Mouse (Mus musculus): ENCODE results near the gene Ublcp1.
"Not testable (repeated sequence)": the region's sequence is repeated elsewhere in the genome, so short reads cannot be mapped to it uniquely, and the experiment has no call there.

The Ublcp1 gene

DNA sequence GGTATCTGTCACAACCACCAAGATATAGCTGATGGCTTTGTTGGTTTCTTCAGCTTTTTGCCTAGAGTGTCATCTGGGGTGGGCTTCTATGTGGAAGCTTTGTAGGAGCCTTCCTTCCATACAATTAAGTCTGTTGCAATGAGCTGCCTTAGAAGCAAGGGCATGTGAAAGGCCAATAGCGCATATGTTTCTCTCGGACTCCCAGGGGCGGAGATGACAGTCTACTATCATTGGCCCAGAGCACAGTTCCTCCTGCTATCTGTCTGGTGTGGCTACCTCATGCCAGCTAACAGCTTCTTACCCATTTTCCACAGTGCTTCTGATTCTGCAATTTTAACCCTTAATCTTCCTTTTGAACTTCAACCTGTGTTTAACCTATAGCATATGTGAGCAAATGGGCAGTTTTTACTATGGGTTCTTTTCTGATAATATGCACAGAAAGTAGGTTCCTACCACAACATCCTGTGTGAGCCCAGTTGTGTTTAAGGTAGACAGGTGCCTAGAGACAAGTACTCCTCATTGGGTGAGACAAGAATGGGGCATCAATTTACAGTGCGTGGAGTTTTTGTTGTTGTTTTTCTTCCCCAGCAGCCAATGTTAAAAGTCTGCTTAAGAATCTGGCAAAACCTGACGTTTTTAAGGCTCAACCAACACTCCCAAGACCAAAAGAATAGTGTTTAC, 24.5 kb upstream of the Ublcp1 start:
- no peak for DNase-seq (ENCODE audit: low spot score in 2 of 2)

DNA sequence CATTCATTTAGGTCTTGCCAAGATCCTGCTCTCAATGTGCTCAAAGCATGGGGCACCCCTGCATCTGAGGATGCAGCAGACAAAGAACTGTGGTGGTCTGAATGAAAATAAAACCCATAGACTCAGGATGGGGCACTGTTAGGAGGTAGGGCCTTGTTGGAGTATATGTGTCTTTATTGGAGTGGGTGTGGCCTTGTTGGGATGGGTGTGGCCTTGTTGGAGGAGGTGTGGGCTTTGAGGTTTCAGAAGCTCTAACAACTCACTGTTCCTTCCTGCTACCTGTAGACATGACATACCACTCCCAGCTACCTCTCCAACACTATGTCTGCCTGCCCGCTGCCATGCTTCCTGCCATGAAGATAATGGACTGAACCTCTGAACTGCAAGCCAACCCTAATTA, 18.8 kb upstream of the Ublcp1 start:
- no peak for DNase-seq (ENCODE audit: low spot score in 2 of 2)

DNA sequence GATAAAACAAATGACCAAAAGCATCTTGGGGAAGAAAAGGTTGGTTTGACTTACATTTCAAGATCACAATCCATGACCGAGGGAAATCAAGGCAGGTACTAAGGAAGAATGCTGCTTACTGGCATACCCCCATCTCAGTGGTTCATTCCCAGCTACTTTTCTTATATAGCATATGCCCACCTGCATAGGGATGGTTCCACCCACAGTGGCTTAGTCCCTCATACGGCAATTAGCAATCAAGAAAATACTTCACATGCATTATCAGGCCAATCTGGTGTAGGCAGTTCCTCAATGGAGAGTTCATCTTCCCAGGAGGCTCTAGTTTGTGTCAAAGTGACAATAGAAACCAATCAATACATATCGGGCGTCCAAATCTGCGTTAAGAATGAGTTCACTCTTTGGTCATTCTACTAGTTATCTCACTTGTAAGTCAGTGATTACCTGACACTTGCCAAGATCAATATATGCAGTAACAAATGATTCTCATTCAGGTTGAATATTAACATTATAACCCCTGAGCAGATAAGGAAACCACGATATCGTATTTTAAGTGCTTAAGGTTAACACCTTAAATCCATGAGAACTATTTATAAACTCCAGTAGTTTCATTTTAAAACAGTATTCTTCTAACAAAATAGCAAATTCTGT, 14.9 kb upstream of the Ublcp1 start:
- DNase-seq (ENCODE audit: low spot score in 2 of 2) = no peak

DNA sequence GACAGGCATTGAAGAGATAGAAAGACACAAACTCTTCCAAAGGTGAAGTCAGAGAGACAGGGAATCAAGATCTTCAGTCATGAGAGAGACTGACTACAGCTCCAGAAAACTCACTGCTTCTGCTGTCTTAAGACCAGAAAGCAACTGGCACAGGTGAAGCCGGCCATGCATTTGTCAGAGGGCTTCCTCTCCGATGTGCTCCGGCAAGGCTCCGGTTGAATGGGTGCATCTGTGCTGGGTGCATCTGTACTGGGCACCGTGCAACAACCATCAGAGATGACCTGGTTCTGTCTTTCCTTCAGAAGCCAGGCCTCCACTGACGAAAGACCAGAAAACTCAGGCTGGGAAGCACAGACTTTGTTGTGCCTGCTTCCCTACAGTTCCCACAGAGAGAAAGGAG, 9.9 kb upstream of the Ublcp1 start:
- DNase-seq (ENCODE audit: low spot score in 2 of 2) = no peak

DNA sequence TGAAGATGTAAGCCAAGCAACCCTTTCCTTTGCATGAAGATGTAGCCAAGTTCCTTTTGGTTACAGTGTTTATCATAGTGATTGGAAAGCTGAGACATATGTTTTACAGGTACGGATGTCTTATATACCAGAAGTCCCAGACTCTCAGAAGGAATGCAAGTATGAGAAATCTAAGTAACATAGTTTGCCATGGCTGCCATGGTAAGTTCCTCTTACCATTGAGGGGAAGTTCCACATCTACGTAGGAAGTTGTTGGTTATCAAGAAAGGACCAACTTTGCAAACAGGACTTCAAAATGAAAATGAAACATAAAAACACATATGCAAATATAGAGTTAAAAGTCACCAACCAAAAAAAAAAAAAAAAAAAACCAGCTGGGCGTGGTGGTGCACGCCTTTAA, 8.1 kb upstream of the Ublcp1 start:
- DNase-seq (ENCODE audit: low spot score in 2 of 2) = no peak

DNA sequence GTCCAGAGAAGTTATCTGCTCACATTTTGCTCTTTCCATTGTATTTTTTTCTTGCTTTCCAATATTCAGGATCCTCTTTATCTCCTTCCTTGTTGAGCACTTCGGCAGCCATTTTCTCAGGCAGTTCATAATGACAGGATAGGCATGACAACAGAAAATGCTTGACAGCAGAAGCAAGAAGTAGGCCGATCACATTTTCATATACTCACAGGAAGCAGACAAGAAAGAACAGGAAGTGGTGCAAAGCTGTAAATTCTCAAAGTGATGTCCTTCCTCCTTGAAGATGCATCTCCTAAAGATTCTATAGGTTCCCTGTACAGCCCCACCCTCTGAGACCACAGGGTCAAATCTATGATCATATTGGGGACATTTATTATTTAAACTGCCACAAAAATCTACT, 6.1 kb upstream of the Ublcp1 start:
- no peak for DNase-seq (ENCODE audit: low spot score in 2 of 2)

DNA sequence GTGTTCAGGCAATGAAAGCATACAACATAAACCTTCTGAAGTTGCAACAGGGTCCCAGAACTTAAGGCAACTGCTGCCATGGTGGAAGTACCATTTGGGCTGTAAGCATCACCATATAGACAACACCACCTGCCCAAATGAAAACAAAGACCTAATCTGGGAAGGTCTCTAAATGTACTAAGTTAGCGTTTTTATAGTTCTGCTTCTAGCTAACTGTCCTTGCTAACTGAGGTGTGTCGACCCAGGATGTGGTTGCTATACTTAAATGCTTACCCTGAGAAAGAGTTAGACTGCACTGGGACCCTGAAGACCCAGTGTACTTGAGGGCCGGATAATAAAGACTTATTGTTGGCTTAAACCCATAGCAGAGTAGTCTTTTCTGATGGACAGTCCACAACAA, 5.2 kb upstream of the Ublcp1 start:
- DNase-seq (ENCODE audit: low spot score in 2 of 2) = no peak

DNA sequence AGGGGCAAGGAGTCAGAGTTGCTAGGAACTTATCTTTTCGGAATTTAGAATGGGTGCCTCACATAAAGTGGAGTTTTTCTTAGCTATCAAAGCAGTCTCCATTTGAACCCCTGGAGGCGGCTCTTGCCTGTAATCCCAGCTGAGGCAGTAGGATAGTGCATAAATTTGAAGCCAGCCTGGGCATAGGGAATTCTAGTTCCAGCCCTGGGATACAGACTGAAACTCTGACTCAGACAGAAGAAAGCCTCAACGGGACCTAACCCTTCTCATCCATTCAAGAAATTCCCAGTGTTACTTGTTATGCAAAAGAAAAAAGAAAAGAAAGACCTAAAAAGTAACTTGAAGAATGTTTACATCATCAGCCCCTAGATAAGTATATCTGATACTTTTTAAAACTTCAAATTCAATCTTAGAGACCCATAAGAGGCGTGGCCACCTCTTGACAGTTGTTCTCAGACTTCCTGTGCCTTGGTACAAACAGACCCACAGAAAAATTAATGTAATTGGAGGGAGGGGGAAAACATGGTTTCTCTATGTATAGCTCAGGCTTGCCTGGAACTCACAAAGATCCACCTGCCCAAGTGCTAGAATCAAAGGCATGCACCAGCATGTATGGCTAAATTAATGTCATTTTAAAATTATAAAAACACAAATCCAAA, 1.2 kb upstream of the Ublcp1 start:
- DNase-seq (ENCODE audit: low spot score in 2 of 2) = no peak

DNA sequence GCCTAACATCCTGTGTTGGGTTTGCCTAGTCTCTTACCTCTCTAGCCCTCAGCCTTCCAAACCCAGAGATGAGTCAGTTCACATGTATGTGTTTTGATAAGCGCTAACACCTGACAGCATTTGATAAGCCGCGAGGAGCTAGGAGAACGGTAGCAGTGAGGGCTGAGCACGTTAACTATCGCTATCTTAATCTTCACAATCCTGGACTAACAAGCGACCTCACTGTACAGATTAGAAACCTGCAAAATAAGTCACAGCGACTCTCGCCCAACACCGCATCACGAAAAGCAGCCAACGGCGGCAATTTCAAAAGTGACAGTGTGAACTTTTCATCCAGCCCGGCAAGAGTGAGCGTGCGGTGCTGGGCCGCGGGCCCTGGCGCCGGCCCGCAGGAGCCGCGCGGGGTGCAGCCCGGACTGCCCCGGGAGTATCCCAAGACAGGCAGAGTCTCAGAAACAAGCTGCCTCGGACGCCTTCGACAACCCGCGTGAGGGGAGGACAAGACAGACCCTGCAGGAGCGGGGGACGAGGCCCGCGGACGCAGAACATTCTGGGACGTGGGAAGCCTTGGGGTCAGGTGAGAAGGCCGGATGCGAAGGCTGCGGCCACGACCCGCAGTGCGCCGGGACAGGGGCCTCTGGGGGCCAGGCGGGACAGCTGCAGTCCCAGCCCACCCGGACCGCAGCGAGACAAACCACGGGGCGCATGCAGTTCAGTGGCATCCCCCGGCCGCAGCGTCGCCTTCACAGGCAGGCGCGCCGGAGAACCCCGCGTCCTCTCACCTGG, 459 bp downstream of the Ublcp1 start:
- no peak for DNase-seq (ENCODE audit: low spot score in 2 of 2)

DNA sequence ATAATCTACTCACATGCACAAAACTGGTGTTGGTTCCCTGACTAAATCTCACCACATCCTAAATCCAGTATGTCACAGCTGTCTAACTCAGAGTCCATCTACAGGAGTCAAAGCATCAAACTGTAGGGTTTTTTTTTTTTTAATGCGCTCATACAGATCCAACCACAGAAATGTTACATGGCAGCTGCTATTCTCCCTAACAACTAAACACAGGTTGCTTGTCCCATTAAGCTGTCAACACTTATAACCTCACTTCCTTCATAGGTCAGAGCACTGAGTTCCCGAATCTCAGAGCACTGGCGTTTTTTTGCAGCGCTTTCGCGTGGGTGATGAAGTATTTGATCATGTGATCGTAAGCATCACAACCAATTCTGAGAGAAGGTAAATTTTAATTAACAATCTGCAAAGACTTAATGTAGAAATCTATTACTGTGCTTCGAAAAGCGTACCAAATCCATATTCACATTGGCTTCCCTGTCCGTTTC, 1.9 kb downstream of the Ublcp1 start:
- DNase-seq (ENCODE audit: low spot score in 2 of 2) = no peak

DNA sequence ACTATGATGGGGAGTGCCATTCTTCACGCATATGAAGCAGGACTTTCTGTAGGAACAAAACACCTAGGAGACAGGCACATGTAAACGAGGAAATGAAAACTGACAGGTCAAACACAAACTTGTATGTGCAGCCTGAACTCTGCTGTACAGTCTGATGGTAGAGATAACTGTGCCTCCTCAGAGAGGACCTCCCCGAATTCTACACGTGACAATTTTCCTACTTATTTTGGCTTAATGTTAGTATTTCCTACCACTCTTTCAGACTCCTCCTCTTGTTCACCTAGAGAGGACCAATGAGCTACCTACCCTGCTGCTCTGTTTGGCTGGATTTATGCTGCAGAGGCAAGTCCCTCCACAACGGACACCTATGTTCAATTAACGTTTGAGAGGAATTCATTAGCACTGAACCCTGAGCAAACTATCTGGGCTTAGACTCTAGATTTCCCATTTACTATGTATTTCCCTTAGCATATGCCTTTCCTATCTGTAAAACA, 3.3 kb downstream of the Ublcp1 start:
- DNase-seq (ENCODE audit: low spot score in 2 of 2) = no peak

DNA sequence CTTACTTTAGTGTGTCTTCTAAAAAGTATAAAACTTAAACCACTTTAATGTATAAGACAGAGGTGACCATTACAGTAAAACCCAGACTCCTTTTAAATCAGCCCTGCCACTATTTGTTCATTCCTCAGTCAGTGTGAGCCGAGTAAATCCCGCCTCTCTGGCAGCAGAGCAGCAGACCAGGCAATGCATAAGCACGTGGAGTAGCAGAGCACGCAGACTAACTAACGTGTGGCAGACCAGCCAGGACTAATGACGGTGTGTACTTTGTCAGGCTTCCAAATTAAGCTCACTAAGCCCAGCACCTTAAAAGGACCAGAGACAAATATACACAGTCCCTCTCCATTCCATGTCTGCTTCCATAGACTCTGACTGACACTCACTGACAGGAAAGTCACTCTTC, 8.8 kb downstream of the Ublcp1 start:
- DNase-seq (ENCODE audit: low spot score in 2 of 2) = no peak

DNA sequence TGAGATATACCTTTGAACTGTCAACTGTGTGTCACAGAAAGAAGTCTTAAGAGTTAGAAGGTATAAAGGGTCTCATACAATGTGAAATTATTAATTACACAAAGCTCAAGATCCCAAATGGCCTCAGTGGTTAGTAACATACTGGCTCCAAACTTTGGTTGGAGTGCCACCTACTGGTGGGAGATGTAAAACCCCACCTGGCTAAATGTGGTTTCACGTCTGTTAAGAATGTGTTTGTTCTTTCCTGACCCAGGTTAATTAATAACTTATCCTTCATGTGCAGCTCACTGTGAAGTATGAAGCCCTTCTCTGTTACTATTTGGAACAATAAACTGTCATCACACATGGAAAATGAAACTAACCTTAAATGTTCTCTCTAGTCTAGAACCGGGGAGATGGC, 16.9 kb downstream of the Ublcp1 start:
- DNase-seq (ENCODE audit: low spot score in 2 of 2) = peak; percentile 36 to 67

DNA sequence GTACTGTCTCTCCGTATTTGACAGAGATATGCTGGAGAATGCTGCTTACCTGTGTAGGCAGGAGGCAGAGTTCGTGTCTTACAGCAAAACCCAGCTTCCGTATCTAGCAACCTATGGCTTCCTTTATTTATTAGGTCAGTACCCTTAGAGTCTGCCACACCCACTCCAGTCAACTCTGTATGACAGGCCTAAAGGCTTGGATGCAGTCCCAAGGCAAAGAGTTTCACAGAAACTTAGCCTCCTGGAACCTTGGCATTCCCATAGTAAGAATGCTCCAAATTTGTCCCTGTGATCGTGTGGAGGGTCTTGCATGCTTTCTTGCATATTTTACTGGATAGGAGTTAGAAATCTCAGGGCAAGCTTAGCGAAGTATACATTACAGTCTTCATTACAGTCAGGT, 18.3 kb downstream of the Ublcp1 start:
- DNase-seq (ENCODE audit: low spot score in 2 of 2) = not testable (repeated sequence)

DNA sequence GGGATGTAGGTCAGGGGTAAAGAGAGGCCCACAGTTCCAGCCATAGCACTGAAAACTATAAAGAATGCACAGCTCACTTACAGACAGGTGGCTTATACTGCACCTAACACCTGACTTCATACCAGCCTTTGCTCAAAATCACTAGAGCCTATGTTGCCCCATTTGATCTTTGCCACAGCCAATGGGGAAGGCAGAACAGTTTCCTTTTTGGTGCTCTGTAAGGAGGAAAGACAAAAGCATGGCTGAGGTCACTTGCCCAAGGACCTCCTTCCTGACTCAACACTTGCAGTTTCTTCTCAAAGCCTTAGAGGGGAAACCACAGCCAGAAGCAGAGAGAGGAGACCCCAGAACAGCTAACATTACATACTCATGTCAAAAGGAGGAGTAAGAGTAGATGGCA, 19.3 kb downstream of the Ublcp1 start:
- no peak for DNase-seq (ENCODE audit: low spot score in 2 of 2)

DNA sequence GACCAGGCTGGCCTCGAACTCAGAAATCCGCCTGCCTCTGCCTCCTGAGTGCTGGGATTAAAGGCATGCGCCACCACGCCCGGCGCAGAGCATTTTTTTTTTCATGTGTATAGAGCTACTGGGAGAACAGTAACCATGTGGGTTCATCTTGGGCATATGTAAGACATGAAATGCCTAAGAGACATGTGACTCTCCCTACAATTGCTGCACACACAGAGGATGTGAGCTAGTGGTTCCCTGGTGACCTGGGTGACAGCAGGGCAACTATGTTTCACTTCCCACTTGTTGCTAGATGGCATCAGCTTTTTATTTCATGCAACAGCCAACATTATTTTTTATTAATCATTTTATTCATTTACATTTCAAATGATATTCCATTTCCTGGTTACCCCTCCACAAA, 32.5 kb downstream of the Ublcp1 start:
- no peak for DNase-seq (ENCODE audit: low spot score in 2 of 2)

DNA sequence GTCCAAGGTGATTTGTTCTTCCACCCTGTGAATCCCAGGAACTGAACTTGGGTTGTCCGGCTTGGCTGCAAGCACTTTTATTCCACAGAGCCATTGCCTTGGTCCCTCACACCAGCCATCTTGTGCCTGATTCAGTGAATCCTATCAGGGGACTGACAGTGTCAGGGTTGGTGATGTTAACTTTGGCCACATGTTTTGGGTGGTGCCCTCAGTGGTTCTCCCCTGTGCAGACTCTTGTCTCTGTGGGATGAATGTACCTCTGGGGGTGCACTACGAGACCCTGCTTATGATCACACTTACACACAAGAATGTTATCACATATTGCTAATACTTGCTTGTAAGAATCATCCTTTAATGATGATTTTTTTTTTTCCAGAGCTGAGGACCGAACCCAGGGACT, 40.3 kb downstream of the Ublcp1 start:
- DNase-seq (ENCODE audit: low spot score in 2 of 2) = no peak

DNA sequence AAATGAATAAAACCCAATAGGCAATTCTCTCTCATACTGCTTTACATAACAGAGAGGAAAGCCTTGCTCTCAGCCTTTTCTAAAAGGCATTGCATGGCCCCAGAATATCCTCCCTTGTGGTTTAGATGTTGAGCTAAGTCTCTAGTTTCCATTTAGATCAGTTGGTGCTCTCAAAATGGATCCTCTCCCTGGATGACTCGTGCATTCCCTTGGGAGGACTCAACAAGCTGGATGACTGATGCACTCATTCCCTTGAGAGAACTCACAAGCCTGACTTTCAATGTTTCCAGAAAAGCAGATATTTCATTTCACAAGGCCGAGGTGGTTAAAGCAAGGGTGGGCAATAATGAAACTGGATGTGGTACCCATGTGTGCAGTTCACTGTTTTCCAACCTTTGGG, 42.3 kb downstream of the Ublcp1 start:
- no peak for DNase-seq (ENCODE audit: low spot score in 2 of 2)

DNA sequence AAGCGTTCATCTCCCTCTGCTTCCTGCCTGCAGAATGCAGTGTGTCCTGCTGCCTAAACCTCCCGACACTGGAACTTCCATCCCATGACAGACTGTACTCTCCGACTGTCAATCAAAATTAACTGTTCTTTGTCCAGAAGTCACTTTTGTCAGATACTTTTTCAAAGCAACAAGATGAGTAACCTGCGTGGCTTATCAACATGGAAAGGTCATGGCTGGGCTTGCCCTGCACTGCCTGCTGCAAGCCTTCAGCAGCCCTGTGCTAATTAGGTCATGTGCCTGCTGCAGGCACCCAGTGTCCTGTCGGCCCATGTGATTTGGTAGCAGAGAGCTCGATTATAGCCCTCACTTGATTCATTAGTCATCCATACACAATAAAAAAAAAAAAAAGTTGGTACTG, 44.7 kb downstream of the Ublcp1 start:
- no peak for DNase-seq (ENCODE audit: low spot score in 2 of 2)

DNA sequence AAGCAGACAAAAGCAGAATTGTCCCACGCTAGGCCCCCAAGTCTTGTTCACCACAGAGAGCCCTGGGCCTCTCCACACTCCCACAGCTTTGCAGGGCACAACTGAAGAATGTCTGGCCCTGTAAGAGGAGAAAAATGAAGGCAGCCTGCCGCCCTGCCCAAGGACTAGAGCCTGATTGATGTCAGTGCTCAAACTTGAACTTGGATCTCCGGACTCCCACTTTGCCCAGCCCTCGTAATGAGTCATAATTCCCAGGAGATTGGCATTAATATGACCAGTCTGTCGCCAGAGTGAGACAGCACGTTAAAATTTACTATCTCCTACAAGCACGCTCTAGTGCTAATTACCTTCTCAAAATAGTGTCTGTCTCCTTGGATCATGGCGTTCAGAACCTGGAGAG, 45.3 kb downstream of the Ublcp1 start:
- DNase-seq (ENCODE audit: low spot score in 2 of 2) = no peak

DNA sequence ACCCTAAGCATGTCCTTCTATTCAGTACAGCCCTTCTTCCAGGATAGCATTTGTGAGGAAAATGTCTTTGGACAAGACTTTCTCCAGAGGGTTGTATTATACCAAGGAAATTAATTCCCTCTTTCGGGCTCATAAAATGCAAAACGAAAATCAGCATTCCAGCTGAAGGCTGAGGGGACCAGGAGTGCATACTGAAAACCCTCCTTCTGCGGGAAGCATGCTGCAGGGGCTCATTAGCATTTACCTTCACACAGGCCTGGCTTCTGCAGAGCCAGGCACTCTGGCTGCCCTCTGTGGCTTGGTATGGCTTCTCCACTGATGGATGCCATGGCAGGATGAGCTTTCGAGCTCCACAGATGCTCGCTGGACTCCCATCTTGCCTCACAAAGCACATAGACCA, 46.3 kb downstream of the Ublcp1 start:
- no peak for DNase-seq (ENCODE audit: low spot score in 2 of 2)

DNA sequence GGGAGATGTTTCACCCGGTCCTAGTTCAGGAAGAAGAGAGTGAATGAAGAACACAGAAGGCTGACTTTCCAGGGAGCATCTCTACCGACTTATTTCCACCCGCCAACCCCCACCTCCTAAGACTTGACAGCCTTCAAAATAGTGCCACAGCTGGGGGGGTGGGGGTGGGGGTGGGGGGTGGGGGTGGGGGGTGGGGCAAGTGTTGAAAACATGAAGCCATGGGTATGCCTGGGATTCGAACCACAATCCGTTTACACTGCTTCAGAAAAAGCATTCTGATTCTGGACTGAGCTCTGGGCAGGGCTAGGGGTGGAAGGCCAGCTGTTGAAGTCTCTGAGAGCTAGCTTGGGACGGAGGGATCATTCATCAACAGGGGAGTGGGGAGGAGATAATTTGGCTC, 47.0 kb downstream of the Ublcp1 start:
- DNase-seq (ENCODE audit: low spot score in 2 of 2) = no peak

Data from right cerebral cortex, postnatal 10 days (tissue).